Mouse (Mus musculus): ENCODE data around the gene Iqcn.

GRCm38 (mm10) chr8:70746676-70747075 lies 43.4 kb downstream of the Iqcn start:
- TF ChIP-seq CTCF (IDR thresholded peaks at IDR 0.05; ENCODE audit: low read depth) (no peak), EP300 (IDR thresholded peaks at IDR 0.05; ENCODE audit: low read depth) (no peak)
